Mouse (Mus musculus): ENCODE data around the gene Olfr741.

Olfr741 gene

GRCm38 (mm10) chr14:50472438-50472837 is at the start of gene Olfr741:
Olfr741 (plus strand) TSS chr14:50472738.
- H3K27me3 ChIP-seq (ENCODE audit: control insufficient read depth, insufficient read depth, low read length, poor library complexity, severe bottlenecking), result no peaks in the 10 kb centered on the region
- H3K36me3 ChIP-seq (ENCODE audit: control insufficient read depth, insufficient read depth, low read length, poor library complexity, severe bottlenecking), result no peaks in the 10 kb centered on the region
- no peak for DNase-seq (ENCODE audit: low read depth, low spot score)

GRCm38 (mm10) chr14:50445245-50445644 is 27.3 kb upstream of the Olfr741 start, which contains the start of gene Olfr740:
Olfr740 (plus strand) TSS chr14:50445545.
- no peak for DNase-seq (ENCODE audit: low read depth, low spot score)
- H3K27me3 ChIP-seq (ENCODE audit: control insufficient read depth, insufficient read depth, low read length, poor library complexity, severe bottlenecking), result no peaks in the 10 kb centered on the region
- H3K36me3 ChIP-seq (ENCODE audit: control insufficient read depth, insufficient read depth, low read length, poor library complexity, severe bottlenecking), result no peaks in the 10 kb centered on the region

- no peaks in the 10 kb centered on the region for H3K27me3 ChIP-seq (ENCODE audit: control insufficient read depth, insufficient read depth, low read length, poor library complexity, severe bottlenecking)
- H3K36me3 ChIP-seq (ENCODE audit: control insufficient read depth, insufficient read depth, low read length, poor library complexity, severe bottlenecking), result no peaks in the 10 kb centered on the region
- no peak for DNase-seq (ENCODE audit: low read depth, low spot score)
Observed at GRCm38 (mm10) chr14:50478406-50478805, 5.9 kb downstream of the Olfr741 start.

- Histone ChIP-seq H3K27me3 (ENCODE audit: control insufficient read depth, insufficient read depth, low read length, poor library complexity, severe bottlenecking) (no peaks in the 10 kb centered on the region), H3K36me3 (ENCODE audit: control insufficient read depth, insufficient read depth, low read length, poor library complexity, severe bottlenecking) (no peaks in the 10 kb centered on the region)
- DNase-seq (ENCODE audit: low read depth, low spot score), result no peak
Observed at GRCm38 (mm10) chr14:50503300-50503699, 30.8 kb downstream of the Olfr741 start, which contains the start of gene Olfr742. Olfr742 (plus strand) TSS chr14:50503600.

GRCm38 (mm10) chr14:50521539-50521938 is 49.0 kb downstream of the Olfr741 start, which contains the start of gene Olfr743:
Olfr743 (plus strand) TSS chr14:50521839.
- no peak for DNase-seq (ENCODE audit: low read depth, low spot score)
- H3K27me3 ChIP-seq (ENCODE audit: control insufficient read depth, insufficient read depth, low read length, poor library complexity, severe bottlenecking), result no peaks in the 10 kb centered on the region
- H3K36me3 ChIP-seq (ENCODE audit: control insufficient read depth, insufficient read depth, low read length, poor library complexity, severe bottlenecking), result no peaks in the 10 kb centered on the region
